Mouse (Mus musculus) liver, embryonic 14.5 days (tissue): ENCODE data around the gene Kcnk2.

Experiments used
- CTCF ChIP-seq: IDR thresholded peaks from 2 replicates; pipeline ENCODE4 v1.5.1; 2016; ENCODE audit warnings: antibody characterized with exemption, low read depth, control low read depth
- EP300 ChIP-seq: IDR thresholded peaks from 2 replicates; pipeline ENCODE4 v1.6.1; 2016; ENCODE audit warnings: antibody characterized with exemption, low read depth

GRCm38 (mm10) chr1:189303001-189303400 is 99.1 kb downstream of the Kcnk2 start:
- no peak for TF ChIP-seq CTCF
- no peak for TF ChIP-seq EP300
